Mouse (Mus musculus) hindbrain, embryonic 16.5 days (tissue): ENCODE results near the gene Wdfy3. TPM values are rescaled to one million over a fixed set of nuclear protein-coding genes. Genes with fewer than 3 reads are reported as not detected.

Experiments used
- ATAC-seq: fragments of 200-750 bp; cut with Nextera tagmentation; 2 replicates; pipeline ENCODE4 v1.8.0; 2017; ENCODE audit warnings: moderate TSS enrichment, moderate library complexity
- H3K27ac ChIP-seq: fragments of 300-500 bp; sonication (generic); 2 replicates; pipeline ENCODE4 v1.5.1; 2014; ENCODE audit warnings: low read depth, mild to moderate bottlenecking, control low read depth, low read length, moderate library complexity
- H3K27me3 ChIP-seq: fragments of 300-500 bp; sonication (generic); replicated peaks from 2 replicates; pipeline ENCODE4 v1.6.1; 2014; ENCODE audit warnings: low read length; ENCODE audit not compliant: control insufficient read depth, insufficient read depth
- H3K36me3 ChIP-seq: fragments of 300-500 bp; sonication (generic); 2 replicates; pipeline ENCODE4 v1.6.1; 2014; ENCODE audit warnings: mild to moderate bottlenecking, low read length, moderate library complexity, mixed read lengths; ENCODE audit not compliant: control insufficient read depth, insufficient read depth
- H3K4me1 ChIP-seq: fragments of 300-500 bp; sonication (generic); 2 replicates; pipeline ENCODE4 v1.6.1; 2014; ENCODE audit warnings: low read depth, low read length; ENCODE audit not compliant: control insufficient read depth, insufficient read depth
- H3K4me2 ChIP-seq: fragments of 300-500 bp; sonication (generic); 2 replicates; pipeline ENCODE4 v1.6.1; 2014; ENCODE audit warnings: mild to moderate bottlenecking, low read length, control low read depth, moderate library complexity
- H3K4me3 ChIP-seq: fragments of 300-500 bp; sonication (generic); 2 replicates; pipeline ENCODE4 v1.5.1; 2014; ENCODE audit warnings: mild to moderate bottlenecking, low read length, control low read depth, moderate library complexity
- H3K9ac ChIP-seq: fragments of 300-500 bp; sonication (generic); 2 replicates; pipeline ENCODE4 v1.6.1; 2014; ENCODE audit warnings: low read depth, mild to moderate bottlenecking, control low read depth, low read length, moderate library complexity
- H3K9me3 ChIP-seq: fragments of 300-500 bp; sonication (generic); 2 replicates; pipeline ENCODE4 v1.6.1; 2014; ENCODE audit warnings: mild to moderate bottlenecking, low read length, moderate library complexity; ENCODE audit not compliant: control insufficient read depth
- WGBS: fragments of 180-500 bp; shearing (Covaris S2); extraction: QIAGEN DNeasy Blood & Tissue Kit; methylation state at CpG from one replicate; pipeline ENCODE4 v1.1.7; 2014; 5-methylcytosine and 5-hydroxymethylcytosine counted together
- polyA plus RNA-seq: library from polyadenylated mRNA; unstranded; fragments of >200 nt; fragmentation: Nextera tagmentation; extraction: Ambion mirVana; gene quantifications from 2 replicates; pipeline ENCODE4 v1.2.1, GENCODE M21; 2015

The Wdfy3 gene
- polyA plus RNA-seq, 1 experiment from 2014 or later = 22.5 TPM

DNA sequence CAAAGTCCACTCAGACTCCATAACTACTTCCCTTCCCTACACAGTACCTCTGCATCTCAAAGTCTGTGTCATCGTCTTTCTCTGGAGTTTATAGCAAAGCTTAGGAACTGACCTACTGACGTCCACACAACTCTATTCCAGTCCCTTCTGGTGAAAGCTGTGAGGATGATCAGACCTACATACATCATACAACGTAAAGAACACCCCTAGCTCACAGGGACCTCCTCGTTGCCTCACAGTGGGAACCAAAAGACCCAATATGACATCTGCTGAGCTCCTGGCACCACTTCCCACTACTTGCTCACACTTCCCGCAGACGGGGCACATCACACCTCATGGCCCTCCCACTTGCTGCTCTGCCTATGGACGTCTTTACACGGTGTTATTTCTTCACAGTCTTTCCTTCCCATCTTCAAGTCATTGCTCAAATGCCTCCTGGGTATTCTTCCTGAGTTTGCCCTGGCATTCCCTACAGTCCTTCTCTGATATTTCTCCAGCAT is 23.1 kb downstream of the Wdfy3 start:
- Histone ChIP-seq H3K4me3 (no peak overlapping the region), H3K4me1 (peaks cover 5% of the 10 kb centered on the region), H3K9me3 (no peaks in the 10 kb centered on the region), H3K27ac (no peak overlapping the region), H3K27me3 (no peaks in the 10 kb centered on the region), H3K4me2 (no peak overlapping the region), H3K36me3 (no peaks in the 10 kb centered on the region), H3K9ac (no peak overlapping the region)
- WGBS = 84% methylated on average over 8 of the region's 8 CpGs
- ATAC-seq = 0 out of 2 replicates have a peak, but pooled peaks have one; percentile 3

DNA sequence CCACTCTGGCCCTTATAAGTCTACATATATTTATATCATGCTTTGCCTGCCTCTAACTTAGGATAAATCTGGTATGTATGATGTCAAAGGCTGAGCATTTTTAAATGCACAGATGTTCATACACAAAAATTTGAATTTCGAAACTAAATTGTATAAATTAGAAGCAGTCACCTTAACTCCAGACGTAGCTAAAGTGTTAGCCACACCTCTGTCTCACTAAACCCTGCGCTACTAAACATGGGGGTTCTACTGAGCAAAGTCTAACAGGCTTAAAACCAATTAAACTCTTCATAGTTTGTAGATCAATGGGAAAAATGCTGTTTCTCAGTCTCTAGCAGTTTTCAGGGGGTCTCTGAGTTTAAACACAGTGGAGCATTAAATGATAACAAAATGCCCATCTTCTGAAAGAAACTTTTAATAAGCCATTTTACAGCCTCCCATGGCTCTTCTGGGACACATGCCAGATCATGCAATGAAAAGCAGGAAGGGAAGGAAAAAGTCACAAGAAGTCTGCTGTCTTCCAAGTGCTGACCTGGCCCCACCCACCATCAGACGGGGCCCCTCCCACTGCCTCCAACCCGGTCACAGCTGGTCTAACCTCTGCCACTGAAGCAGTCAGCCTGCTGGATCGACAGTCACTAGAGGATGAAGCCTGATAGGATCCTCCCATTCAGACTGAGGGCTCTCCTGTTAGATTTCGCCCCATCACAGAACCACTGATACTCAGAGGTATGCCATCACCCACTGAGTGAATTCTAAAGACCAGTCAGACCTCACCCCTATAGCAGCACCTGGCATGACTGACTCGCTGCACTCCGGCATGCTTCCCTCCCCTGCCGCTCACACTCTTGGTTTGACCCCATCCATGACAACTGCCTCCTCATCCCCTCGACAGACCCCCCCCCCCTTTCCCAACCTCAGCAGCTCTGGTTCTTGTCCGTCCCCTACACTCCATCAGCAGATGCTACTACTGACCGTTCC is 23.8 kb downstream of the Wdfy3 start:
- H3K4me3 ChIP-seq = no peak overlapping the region
- peaks cover 2% of the 10 kb centered on the region; the same call in 1 of the 2 replicates for H3K36me3 ChIP-seq
- H3K27me3 ChIP-seq = no peaks in the 10 kb centered on the region
- ATAC-seq = peak; percentile 43
- H3K4me2 ChIP-seq = no peak overlapping the region
- no peak overlapping the region for H3K27ac ChIP-seq
- H3K4me1 ChIP-seq = peaks cover 5% of the 10 kb centered on the region
- H3K9ac ChIP-seq = no peak overlapping the region
- 74% methylated on average over 13 of the region's 13 CpGs for WGBS
- no peaks in the 10 kb centered on the region for H3K9me3 ChIP-seq

DNA sequence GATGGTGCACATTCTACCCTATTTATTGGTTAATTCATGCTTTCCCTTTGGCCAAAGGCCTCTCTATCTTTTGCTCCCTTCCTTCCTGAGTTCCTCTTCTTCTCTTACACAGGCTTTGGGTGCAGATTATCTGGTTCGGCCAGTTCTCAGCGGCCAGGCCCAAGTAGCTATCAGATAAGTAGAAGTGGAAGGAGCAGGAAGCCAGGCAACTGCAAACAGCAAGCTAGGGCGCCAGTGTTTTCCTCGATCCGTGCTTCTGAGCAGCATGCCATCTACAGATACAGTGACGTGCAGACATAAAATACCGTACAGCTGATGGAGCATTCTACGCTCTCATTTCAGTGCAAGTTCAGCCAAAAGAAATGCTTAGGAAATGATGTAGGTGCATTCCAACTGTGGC is 24.5 kb downstream of the Wdfy3 start:
- Histone ChIP-seq H3K9me3 (no peaks in the 10 kb centered on the region), H3K9ac (no peak overlapping the region), H3K4me3 (no peak overlapping the region), H3K4me1 (peaks cover 5% of the 10 kb centered on the region), H3K36me3 (peaks cover 2% of the 10 kb centered on the region; the same call in 1 of the 2 replicates), H3K4me2 (no peak overlapping the region), H3K27ac (no peak overlapping the region), H3K27me3 (no peaks in the 10 kb centered on the region)
- ATAC-seq = no peak
- 96% methylated on average over 8 of the region's 8 CpGs for WGBS

DNA sequence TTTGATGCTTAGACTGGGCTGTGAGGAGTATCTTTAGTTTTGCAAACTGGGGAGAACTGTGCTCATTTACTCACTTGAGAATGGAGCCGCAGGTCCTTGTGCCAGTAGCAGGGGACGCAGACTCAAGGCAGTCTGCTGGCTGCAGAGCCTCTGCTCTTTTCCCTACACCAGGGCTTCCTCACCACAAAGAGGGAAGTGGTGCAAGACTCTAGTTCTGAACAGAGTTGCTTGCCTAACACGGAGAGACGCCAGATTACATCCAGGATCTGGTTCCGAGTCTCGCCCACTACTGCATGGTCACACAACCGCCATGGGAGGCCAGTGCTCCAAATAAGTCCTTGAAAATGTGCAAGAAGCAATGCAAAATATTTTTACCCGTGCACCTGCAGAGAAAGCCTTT is 36.4 kb downstream of the Wdfy3 start:
- no peak overlapping the region for H3K4me2 ChIP-seq
- H3K36me3 ChIP-seq = peaks cover 24% of the 10 kb centered on the region
- no peak overlapping the region for H3K27ac ChIP-seq
- 96% methylated on average over 8 of the region's 8 CpGs for WGBS
- no peak overlapping the region for H3K9ac ChIP-seq
- H3K4me1 ChIP-seq = no peaks in the 10 kb centered on the region
- H3K27me3 ChIP-seq = no peaks in the 10 kb centered on the region
- ATAC-seq = no peak
- no peak overlapping the region for H3K4me3 ChIP-seq
- H3K9me3 ChIP-seq = no peaks in the 10 kb centered on the region

DNA sequence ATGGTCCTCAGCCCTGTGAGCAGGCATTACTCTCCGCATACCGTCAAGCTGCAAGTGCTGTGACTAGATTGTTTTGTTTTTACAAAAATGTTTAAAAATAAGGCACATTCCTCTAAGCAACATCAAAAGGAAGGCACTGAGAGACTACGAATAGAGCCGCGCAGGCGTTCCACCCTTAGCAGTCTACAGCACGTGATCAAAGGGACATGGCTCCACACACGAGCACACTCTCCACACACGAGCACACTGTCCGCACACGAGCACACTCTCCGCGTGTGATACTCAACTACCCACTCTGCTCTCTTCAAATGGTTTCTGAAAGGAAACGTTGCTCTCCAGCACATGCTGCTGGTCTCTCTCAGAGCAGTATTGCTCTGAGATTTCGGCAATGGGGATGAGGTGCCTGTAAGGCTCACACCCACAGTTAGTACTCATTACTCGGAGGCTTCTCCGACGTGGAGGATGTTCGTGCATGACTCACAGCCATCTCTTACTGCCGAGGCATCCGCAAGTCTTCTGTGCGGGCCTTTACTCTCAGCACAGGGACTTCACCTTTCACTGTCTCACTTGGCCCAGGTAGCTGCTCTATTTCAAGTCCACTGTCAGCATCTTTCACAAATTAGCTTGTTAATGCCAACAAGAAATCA is 37.0 kb downstream of the Wdfy3 start:
- Histone ChIP-seq H3K9ac (no peak overlapping the region), H3K9me3 (no peaks in the 10 kb centered on the region), H3K4me1 (no peaks in the 10 kb centered on the region), H3K4me3 (no peak overlapping the region), H3K27me3 (no peaks in the 10 kb centered on the region), H3K27ac (no peak overlapping the region; the same call in none of the 2 replicates), H3K4me2 (no peak overlapping the region), H3K36me3 (peaks cover 21% of the 10 kb centered on the region)
- ATAC-seq = peak; percentile 53; the same call in 1 of the 2 replicates
- 88% methylated on average over 22 of the region's 22 CpGs for WGBS

DNA sequence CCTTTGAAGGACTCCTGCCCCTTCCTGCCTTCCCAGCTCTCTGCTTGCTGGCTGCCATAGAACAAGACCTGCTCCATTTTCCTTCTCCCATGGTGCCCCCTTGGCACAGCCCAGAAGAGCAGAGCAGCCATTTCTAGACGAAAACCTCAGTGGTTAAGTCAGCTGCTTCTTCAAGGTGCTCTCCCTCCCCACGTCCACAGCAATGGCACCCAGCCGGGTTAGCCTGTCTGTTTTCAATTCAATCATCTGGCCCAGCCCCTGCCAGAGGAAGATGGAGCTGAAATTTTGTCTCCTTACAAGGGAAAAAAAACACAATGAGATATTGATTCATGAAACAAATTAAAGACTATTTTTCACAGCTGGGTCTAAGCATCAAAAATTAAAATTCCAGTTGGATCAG is 37.5 kb downstream of the Wdfy3 start:
- no peak for ATAC-seq
- Histone ChIP-seq H3K27me3 (no peaks in the 10 kb centered on the region), H3K9ac (no peak overlapping the region), H3K27ac (no peak overlapping the region; the same call in 1 of the 2 replicates), H3K4me3 (no peak overlapping the region), H3K4me1 (no peaks in the 10 kb centered on the region), H3K36me3 (peaks cover 21% of the 10 kb centered on the region), H3K9me3 (no peaks in the 10 kb centered on the region), H3K4me2 (no peak overlapping the region)
- 64% methylated on average over 3 of the region's 3 CpGs for WGBS

DNA sequence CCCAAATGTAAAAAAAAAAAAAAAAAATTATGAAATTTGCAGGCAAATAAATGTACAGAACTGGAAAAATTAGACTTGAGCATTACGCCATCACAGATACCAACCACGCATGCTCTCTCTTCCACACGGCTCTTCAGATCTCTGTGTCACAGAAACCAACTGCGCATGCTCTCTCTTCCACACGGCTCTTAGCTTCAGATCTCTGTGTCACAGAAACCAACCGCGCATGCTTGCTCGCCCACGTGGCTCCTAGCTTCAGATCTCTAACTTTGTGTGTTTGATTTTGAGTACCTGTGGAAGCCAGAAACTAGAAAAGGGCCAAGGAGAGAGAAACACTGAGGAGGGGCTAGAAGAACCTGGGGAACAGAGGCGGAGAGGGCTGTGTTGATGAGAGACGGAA is 46.3 kb downstream of the Wdfy3 start:
- WGBS = 97% methylated on average over 11 of the region's 11 CpGs
- Histone ChIP-seq H3K4me1 (no peaks in the 10 kb centered on the region), H3K36me3 (peaks cover 8% of the 10 kb centered on the region; the same call in 1 of the 2 replicates)

DNA sequence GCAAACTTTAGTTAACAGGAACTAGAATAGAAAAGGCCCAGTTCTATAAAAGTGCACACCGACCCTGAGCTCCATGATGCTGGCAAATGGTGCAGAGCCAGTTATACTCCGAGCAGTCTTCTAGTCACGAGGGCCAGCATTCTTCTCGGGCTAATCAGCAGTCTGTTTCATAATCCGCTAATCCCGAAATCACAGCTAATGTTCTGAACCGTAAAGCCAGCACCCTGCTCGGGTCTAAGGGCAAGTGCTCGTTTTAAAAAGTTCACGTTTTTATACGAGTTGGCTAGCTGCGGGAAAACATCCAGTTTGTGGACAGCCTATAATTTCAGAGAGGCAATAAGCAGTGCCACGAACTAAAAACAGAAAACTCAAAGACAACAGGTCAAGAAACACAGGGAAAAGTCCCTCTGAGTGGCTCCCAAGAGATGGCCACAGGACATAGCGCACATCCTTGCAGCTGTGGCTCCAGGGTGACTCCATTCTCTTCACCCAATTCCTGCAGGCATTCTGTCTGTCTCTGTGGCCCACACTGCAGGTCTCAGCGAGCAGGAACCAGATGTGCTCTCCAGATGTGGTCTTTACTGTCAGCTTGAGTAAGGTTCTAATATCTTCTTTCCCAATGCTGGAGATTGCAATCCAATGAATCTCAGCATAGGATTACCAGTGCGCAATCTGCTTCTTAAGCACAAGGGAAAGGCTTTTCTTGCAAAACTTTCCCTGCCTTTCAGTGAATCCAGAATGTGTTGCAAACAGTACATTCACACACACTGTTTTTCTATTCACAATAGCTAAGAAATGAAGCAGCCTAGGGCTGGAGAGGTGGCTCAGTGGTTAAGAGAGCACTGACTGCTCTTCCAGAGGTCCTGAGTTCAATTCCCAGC is 47.5 kb downstream of the Wdfy3 start:
- WGBS = 87% methylated on average over 16 of the region's 16 CpGs
- no peak overlapping the region for H3K4me2 ChIP-seq
- no peak for ATAC-seq
- no peaks in the 10 kb centered on the region for H3K27me3 ChIP-seq
- no peak overlapping the region for H3K9ac ChIP-seq
- no peak overlapping the region for H3K27ac ChIP-seq
- H3K9me3 ChIP-seq = no peaks in the 10 kb centered on the region
- peaks cover 8% of the 10 kb centered on the region; the same call in 1 of the 2 replicates for H3K36me3 ChIP-seq
- no peak overlapping the region for H3K4me3 ChIP-seq
- no peaks in the 10 kb centered on the region for H3K4me1 ChIP-seq

More for the DNA sequence above, 46.3 kb downstream of the Wdfy3 start:
- Histone ChIP-seq H3K4me2 (no peak overlapping the region), H3K9me3 (no peaks in the 10 kb centered on the region), H3K27me3 (no peaks in the 10 kb centered on the region), H3K9ac (no peak overlapping the region), H3K4me3 (no peak overlapping the region), H3K27ac (no peak overlapping the region)
- ATAC-seq = no peak
